Mouse (Mus musculus): ENCODE data around the gene Tdrd9.
A peak's percentile ranks its signal among the peaks of the same experiment; 100 is the strongest.

The Tdrd9 gene

DNA sequence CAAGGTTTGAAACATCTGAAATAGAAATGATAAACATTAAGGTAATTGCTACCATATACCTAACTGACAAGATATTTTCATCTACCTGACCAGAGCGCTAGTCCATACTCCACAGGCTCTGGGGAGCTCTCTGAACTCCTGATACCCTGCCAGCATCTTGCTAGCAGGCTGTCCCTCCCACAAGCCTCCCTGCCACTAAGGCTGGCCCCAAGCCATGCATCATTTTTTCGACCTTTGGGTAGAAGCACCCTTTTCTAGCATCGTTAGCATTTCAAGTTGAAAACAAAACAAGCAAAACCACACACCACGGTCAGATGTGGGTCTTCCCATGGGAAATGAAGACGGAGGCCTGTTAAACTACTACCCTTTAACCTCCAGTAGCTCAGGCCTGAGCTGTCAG is 8.0 kb upstream of the Tdrd9 start:
- no peak for DNase-seq (ENCODE audit: low spot score in 2 of 2)

- DNase-seq (ENCODE audit: low spot score in 2 of 2): peak; percentile 95 to 98
Observed at GRCm38 (mm10) chr12:111966683-111967173, 4.6 kb upstream of the Tdrd9 start, which contains the start of gene Atp5mpl. Gene Atp5mpl, minus strand, starts transcription at chr12:111966977.

GRCm38 (mm10) chr12:111970085-111970484 is 1.3 kb upstream of the Tdrd9 start:
- DNase-seq (ENCODE audit: low spot score in 2 of 2): no peak

DNA sequence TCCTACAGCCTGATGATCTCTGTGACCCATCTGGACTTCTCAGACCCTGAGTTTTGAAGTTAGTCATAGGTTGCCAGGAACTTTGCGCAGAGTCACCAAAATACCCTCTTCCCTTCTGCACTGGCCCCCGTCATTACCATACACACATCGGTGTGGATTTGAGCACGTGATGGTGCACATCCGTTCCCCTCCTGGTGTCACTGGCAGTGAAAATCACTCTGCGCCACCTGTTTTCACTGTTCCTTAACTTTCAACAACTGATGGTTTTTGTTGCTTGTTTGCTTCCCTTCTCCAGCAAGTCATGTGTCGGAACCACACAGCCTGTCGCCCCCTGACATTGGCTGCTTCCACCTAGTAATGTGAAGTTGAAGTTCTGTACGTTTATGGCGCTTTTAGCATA is 1.1 kb downstream of the Tdrd9 start:
- DNase-seq (ENCODE audit: low spot score in 2 of 2): no peak

DNA sequence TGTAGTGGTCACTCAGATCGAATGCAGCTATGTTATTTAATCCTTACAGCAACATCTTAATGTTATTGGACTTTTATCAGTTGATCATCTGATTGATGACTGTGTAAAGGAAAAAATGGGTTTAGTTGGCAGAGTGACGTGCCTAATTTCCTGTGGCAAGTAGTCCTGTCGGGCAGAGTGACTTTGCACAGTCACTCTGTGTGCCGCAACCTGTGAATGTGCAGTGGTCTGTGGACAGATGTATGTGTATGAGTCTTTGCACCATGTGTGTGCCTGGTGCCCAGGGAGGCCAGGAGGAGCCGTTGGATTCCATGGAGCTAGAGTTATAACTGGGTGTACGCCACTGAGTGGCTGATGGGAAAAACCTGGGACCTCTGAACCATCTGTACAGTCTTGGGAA is 3.2 kb downstream of the Tdrd9 start:
- DNase-seq (ENCODE audit: low spot score in 2 of 2): no peak

- DNase-seq (ENCODE audit: low spot score in 2 of 2): no peak
Observed at GRCm38 (mm10) chr12:111977138-111977537, 5.8 kb downstream of the Tdrd9 start.

GRCm38 (mm10) chr12:111978274-111978673 is 6.9 kb downstream of the Tdrd9 start:
- DNase-seq (ENCODE audit: low spot score in 2 of 2): no peak

DNA sequence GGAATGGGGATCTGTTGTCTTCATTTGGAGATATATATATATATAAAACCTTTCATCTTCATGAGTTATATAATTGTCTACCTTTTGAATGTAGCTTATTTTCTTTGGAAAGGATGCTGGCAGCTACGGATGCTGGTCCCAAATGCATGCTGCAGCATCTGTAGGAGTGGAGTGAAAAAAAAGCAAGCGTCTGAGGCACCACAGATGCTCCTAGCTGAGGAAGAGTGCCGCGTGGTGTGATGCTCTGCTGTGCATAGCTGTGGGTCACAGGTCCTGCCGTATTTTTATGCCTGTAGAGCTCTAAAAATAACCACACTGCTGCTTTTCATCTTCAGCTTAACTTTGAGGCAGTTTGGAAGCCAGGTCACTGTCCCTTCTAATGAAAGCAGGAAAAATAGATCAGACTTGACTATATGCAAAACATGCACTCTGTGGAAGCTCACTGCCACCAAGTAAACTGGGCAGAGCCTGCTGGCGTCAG is 9.6 kb downstream of the Tdrd9 start, which contains the start of gene Rd3l:
Rd3l (minus strand) TSS at position 431 of the 481 bp plus-strand sequence.
- DNase-seq (ENCODE audit: low spot score in 2 of 2): no peak

DNA sequence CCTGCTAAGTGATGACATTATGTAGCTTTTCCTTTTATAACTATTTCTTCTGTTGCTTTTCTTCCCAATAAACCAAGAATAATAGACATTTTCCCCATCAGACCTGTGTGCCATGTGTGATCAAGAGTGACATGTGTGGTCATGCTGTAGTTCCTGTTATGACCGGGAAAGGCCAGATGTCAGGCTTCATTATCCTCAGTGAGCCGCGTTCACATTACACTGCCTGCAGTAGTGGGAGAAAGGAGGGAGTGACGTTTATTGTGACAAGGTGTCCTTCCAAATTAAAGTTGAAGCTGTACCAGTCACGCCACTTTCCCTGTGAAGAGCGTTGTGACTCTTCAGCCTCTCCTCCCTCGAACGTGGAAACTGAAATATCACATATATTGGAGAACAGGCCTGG is 10.5 kb downstream of the Tdrd9 start:
- DNase-seq (ENCODE audit: low spot score in 2 of 2): no peak

GRCm38 (mm10) chr12:111983165-111983564 is 11.8 kb downstream of the Tdrd9 start:
- no peak for DNase-seq (ENCODE audit: low spot score in 2 of 2)

DNA sequence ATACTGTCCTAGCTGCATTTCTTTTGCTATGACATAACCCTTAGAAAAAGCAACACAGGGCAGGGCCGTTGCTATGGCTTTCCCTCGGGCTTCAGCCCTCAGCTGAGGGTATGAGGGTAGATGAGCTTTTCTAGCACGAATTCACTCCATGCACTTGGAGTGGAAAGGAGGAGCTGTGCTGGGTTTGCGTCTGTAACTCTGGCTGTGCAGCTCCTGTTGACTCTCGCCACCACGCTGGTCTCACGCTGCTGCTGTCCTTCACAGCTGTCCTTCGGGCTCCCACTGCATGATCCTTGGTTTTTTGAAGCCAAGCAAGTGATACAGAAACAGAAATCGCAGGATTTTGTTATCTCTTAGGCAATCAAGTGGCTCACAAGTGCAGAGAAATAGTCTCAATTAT is 15.4 kb downstream of the Tdrd9 start:
- no peak for DNase-seq (ENCODE audit: low spot score in 2 of 2)

GRCm38 (mm10) chr12:111992626-111993025 is 21.3 kb downstream of the Tdrd9 start:
- DNase-seq (ENCODE audit: low spot score in 2 of 2): no peak

DNA sequence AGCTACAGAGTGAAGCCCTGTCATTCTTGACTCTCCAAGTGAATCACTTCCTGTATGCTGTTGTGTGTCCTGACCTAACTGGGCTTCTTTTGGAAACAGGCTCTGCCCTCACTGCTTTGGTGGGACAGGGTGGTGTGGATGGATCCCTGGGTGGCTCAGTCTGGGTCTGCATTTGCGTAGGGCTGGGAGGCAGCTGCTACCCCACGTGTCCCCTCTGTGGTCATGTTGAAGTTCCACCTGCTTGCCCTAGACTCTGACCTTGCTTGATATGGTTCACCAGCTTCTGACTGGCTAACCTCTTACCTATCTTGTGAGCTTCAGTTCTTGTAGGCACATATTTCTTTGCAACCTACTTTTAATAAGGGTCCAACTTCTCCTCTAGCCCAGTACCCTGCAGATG is 23.8 kb downstream of the Tdrd9 start:
- DNase-seq (ENCODE audit: low spot score in 2 of 2): no peak

DNA sequence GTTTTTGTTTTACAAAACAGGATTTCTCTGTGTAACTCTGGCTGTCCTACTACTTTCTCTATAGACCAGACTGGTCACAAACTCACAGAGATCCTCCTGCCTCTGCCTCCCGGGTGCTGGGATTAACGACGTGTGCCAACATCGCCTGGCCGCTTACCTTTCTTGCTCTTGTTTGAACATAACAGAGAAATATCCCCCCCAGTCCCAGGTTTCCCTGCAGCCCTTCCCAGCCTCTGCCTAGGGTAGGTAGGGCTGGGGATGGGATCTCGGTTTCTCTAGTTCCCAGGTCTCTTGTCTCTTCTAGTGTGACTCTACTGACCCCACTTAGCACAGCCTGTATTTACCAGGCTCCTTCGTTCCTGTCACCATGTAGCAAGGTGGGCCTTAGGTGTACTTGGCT is 28.4 kb downstream of the Tdrd9 start:
- no peak for DNase-seq (ENCODE audit: low spot score in 2 of 2)

DNA sequence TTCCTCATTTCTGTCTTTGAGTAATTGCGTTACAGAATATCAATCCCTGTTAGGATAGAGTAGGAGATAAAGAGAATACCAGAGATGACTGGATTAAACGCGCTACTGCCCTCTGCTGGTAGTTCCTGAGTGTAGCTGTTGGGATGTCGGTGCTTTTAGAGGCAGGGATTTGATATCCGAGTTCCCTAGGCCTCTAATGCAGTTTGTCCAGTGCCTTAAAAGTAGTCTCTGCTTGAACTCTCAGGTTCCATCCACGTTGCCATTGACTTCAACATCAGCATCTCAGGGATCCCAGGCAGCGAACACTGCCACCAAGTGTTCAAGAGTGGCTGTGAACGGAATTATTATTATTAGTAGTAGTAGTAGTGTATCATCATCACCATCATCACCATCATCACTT is 29.9 kb downstream of the Tdrd9 start:
- DNase-seq (ENCODE audit: low spot score in 2 of 2): peak; percentile 73 to 84

DNA sequence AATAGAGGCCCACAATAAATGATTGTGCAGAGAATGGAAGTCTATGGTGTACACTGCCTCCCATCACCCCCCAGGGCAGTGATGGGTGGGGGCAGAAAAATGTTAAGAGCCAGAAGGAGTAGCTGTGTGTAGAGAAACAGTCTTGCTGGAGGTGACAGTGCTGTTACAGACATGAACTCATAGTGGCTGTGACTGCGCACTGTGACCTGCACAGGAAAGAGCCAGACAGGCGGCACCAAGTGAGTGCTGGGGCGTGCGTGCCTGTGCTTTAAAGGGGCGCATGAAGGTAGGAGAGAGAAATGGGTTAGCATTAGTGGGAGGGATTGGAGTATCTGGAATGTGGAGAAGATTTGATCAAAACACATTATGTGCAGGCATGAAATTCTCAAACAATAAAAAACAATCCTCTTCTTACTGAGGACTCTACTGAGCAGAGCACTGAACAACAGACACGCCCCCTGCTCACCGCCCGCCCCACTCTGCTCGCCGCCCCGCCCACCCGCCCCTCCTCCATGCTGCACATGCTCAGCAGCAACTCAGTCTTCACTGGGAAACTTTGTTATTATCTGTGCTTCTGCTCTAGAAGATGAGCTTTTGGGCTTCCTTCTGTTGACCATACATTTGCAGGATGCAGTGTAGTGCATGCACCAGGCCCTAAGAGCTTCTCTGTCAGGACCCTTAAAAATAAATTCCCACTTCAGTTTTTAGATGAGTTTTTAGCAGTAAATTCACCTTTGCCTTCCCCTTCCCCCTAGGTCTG is 41.3 kb downstream of the Tdrd9 start:
- DNase-seq (ENCODE audit: low spot score in 2 of 2): no peak

DNA sequence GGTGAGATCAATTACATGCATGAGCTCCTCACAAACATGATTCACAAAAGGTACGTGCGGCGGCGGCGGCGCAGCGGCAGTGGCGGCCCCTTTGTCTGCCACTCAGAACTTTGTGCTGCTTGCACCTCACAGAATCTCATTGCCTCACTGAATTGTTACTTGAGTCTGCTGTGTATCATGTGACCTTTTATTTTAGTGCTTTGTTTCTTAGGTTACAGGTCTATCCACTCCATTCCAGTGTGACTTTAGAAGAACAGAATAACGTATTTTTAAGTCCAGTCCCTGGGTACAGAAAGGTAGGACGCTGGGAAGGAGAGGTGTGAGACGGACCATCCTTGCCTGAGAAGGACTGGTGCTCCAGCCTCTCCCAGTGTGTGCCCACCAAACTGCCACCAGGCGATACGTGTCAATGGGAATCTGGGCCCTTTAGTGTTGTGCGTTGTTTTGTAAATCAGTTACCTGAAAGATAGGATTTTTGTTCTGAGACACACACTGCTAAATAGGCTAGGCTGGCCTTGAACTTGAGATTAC is 42.0 kb downstream of the Tdrd9 start:
- no peak for DNase-seq (ENCODE audit: low spot score in 2 of 2)

DNA sequence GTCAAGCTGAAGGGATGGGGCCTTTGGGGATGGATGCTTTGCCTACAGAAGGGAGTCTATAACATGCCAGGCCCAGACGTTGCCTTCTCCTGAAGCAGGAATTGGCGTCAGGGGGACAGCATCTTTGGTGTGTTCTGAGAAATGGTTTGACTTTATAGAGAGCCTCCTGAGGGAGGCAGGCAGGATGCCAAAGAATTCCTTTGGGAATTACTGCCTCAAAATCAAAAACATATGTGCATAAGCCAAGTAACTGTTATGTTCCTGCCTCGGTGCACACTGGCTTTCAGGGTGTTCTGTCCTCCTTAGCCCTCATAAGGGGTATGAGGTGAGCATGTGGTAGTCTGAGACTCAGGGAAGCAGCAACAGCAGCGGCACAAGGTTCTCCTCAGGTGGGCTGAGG is 45.0 kb downstream of the Tdrd9 start:
- no peak for DNase-seq (ENCODE audit: low spot score in 2 of 2)

DNA sequence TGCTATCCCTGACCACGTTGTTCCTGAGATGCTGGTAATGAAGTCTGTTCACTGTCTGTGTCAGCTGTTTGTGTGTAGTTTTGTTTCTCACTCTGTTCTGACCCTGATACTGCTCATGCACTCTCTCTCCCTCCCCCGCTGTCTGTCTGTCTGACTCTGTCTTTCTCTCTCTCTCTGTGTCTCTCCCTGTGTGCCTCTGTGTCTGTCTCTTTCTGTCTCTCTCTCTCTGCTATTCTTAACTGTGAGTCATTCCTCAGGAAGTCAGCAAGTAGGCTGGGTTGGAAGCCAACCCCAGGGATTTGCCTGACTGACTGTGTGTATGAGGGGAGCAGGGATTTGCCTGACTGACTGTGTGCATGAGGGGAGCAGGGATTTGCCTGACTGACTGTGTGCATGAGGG is 51.9 kb downstream of the Tdrd9 start:
- no peak for DNase-seq (ENCODE audit: low spot score in 2 of 2)

DNA sequence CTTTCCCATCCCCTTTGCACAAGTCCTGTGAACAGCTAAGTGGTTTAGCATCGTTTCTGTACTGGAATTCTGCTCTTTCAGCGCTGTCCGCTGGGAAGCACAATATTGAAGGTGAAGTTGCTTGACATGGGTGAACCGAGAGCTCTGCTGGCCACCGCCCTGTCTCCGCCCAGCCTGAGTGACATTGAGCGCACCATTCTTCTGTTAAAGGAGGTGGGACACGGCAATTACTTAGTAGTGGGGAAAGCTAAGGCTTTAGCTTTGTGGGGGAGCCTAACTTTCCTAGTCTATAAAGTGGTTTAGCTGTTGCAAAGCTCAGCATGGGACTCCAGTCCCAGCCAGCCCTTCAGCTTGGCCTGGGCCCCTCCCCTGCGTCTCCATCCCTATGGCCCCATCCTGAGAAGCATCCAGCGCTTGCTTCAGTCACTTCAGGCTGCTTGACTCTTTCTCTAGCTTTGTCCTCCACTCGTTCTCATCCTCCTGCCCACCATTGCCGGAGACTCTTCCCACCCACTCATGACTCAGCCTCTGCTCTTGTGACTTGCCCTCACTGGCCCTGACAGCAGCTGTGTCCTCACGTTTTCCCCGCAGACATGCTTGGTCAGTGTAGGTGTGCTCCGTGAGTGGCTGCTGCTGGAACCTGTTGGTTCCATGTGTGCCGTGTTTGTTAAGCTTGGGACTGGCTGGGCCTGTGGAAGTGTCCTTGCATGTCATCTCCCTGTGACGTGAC is 53.4 kb downstream of the Tdrd9 start:
- DNase-seq (ENCODE audit: low spot score in 2 of 2): no peak

- no peak for DNase-seq (ENCODE audit: low spot score in 2 of 2)
Observed at GRCm38 (mm10) chr12:112025457-112025856, 54.1 kb downstream of the Tdrd9 start.

DNA sequence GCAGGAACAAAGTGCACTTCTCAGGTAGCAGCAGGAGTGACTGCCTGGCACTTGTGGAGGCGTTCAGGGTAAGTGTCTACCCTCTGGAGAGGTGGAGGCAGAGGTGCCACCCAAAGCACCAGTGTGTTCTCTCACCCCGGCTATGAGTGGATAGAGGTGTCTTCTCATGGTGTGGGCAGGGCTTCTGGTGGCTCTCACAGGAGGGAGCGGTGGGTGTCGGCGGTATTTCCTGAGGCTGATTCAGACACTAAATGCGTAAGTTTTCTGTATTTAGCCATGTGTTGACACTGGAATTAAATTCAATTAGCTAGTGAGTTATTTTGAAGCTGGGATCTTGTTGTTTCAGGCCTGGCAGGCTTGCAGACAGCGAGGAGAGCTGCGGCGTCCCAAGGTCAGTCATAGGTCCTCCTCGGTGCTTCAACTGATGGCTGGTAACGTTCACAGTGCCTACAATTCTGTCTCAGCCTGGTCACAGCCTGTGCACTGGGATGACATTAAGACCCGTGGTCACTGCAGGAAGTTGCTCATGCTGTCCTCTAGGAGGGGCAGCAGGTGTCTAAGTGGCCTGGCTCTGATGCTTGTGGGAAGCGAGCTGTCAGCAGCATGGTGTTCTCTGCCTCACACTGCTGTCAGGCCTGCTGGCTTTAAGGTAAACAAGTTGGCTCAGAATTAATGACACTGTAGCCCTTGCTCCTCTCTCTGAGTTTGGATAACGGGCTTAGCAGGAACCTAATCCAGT is 54.7 kb downstream of the Tdrd9 start:
- DNase-seq (ENCODE audit: low spot score in 2 of 2): no peak
